Mouse (Mus musculus): ENCODE results near the gene Prr13. TPM values are rescaled to one million over a fixed set of nuclear protein-coding genes. Genes with fewer than 3 reads are reported as not detected.

Prr13 gene
- polyA plus RNA-seq, 1 experiment from 2014 or later, result 70.9 TPM

DNA sequence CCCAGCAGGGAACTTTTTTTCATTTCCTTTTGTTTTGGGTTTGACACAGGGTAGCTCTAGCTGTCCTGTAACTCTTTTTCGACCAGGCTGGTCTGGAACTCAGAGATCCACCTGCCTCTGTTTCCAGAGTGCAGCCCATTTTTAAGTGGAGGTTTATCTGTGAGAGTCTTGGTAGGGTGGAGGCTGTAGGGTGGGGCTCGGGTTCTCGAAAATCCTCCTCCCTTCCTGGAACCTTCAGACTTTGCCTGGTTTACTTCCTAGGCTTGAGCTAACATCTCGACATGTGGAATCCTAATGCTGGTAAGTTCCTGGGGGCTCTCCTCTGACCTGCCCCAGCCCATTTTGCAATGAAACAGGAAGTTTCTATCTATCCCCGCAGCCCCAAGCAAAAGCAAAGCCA is 1.0 kb downstream of the Prr13 start:
- H3K4me3 ChIP-seq (ENCODE audit: low read depth, low read length), result peak overlapping the region; percentile 42; the same call in 1 of the 2 replicates
- ATAC-seq (ENCODE audit: insufficient read depth) (no peak), DNase-seq (no peak)
- WGBS, result 65% methylated on average over 5 of the region's 5 CpGs
- H3K4me2 ChIP-seq, result peak overlapping the region; percentile 68
- no peak for TF ChIP-seq CTCF (IDR thresholded peaks at IDR 0.05; ENCODE audit: low read depth)
- no peaks in the 10 kb centered on the region for H3K27me3 ChIP-seq (ENCODE audit: insufficient read depth, low read length)
- H3K4me1 ChIP-seq (ENCODE audit: insufficient read depth), result no peaks in the 10 kb centered on the region
- H3K9ac ChIP-seq, result no peak overlapping the region
- H3K27ac ChIP-seq (ENCODE audit: low read depth), result no peak overlapping the region
- H3K36me3 ChIP-seq (ENCODE audit: insufficient read depth), result 0 out of 2 replicates have a peak, but pooled peaks cover 3% of the 10 kb centered on the region
- no peaks in the 10 kb centered on the region for H3K9me3 ChIP-seq (ENCODE audit: low read depth, low read length)

DNA sequence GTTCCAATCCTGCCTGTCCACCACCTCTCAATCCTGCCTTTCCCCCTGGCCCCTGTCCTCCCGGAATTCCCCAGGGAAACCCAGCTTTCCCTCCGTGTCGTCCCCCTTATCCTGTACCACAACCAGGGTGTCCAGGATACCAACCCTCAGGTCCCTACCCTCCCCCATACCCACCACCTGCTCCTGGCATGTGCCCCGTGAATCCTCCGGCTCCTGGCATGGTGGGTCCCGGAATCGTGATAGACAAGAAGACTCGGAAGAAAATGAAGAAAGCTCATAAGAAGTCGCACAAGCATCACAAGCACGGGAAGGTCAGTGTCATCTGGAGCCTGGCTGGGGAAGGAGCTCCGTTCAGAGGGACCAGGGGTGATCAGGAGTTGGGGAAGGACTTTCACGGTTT is 1.6 kb downstream of the Prr13 start:
- Histone ChIP-seq H3K9me3 (ENCODE audit: low read depth, low read length) (no peaks in the 10 kb centered on the region), H3K27ac (ENCODE audit: low read depth) (no peak overlapping the region), H3K4me2 (peak overlapping the region; percentile 68), H3K4me1 (ENCODE audit: insufficient read depth) (no peaks in the 10 kb centered on the region), H3K36me3 (ENCODE audit: insufficient read depth) (0 out of 2 replicates have a peak, but pooled peaks cover 3% of the 10 kb centered on the region), H3K27me3 (ENCODE audit: insufficient read depth, low read length) (no peaks in the 10 kb centered on the region), H3K9ac (no peak overlapping the region), H3K4me3 (ENCODE audit: low read depth, low read length) (no peak overlapping the region)
- ATAC-seq (ENCODE audit: insufficient read depth), result no peak
- DNase-seq, result no peak
- no peak for TF ChIP-seq CTCF (IDR thresholded peaks at IDR 0.05; ENCODE audit: low read depth)
- WGBS, result 75% methylated on average over 12 of the region's 12 CpGs

DNA sequence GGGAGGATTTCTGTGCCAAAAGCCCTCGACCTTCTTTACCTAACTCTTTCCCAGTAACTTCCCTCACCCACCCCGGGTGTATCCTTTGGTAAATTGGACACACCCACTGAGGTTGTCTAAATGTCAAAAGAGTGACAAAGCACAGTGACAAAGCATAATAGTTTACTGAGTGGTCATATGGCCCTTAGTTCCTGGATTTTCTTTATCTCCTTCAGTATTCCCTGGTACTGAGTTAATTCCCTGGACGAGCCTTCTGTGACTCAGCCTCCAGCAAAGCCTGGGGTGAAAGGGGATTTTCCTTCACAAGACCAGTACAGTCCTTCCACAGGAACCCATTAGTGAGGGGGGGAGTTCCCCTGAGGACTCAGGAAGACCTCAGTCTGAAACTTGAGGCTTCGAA is 2.1 kb downstream of the Prr13 start:
- DNase-seq, result no peak
- H3K36me3 ChIP-seq (ENCODE audit: insufficient read depth), result 0 out of 2 replicates have a peak, but pooled peaks cover 3% of the 10 kb centered on the region
- no peak for ATAC-seq (ENCODE audit: insufficient read depth)
- H3K9ac ChIP-seq, result no peak overlapping the region
- H3K27ac ChIP-seq (ENCODE audit: low read depth), result no peak overlapping the region
- H3K27me3 ChIP-seq (ENCODE audit: insufficient read depth, low read length), result no peaks in the 10 kb centered on the region
- 57% methylated on average over 4 of the region's 4 CpGs for WGBS
- no peaks in the 10 kb centered on the region for H3K4me1 ChIP-seq (ENCODE audit: insufficient read depth)
- no peak overlapping the region for H3K4me3 ChIP-seq (ENCODE audit: low read depth, low read length)
- H3K4me2 ChIP-seq, result no peak overlapping the region; the same call in 1 of the 2 replicates
- no peak for TF ChIP-seq CTCF (IDR thresholded peaks at IDR 0.05; ENCODE audit: low read depth)
- no peaks in the 10 kb centered on the region for H3K9me3 ChIP-seq (ENCODE audit: low read depth, low read length)

DNA sequence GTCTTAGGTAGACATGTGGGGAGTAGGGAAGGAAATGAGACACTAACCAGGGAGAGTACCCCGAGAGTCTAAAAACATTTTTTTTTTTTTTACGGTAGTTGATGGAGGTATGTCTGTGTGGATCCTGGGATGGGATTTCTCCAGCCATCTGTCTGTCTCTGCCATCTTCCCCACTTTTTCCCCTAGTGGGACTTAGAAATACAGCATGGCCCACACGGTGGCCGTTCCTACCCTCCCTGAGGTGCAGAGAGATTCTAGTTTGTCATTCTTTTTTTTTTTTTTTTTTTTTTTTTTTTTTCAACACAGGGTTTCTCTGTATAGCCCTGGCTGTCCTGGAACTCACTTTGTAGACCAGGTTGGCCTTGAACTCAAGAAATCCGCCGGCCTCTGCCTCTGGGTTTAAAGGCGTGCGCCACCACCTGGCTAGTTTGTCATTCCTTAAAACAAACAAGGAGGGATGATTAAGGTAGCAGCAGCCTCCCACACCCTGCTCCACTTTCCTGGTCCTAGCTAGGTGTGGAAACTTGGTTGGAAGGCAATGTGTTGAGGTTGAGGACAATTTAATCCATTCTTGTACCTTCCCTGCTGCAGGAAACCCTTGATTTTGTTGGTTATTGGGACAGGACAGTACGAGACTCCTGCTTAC is 2.7 kb downstream of the Prr13 start:
- Histone ChIP-seq H3K9ac (no peak overlapping the region), H3K4me1 (ENCODE audit: insufficient read depth) (no peaks in the 10 kb centered on the region), H3K27ac (ENCODE audit: low read depth) (no peak overlapping the region), H3K27me3 (ENCODE audit: insufficient read depth, low read length) (no peaks in the 10 kb centered on the region), H3K4me3 (ENCODE audit: low read depth, low read length) (no peak overlapping the region), H3K9me3 (ENCODE audit: low read depth, low read length) (no peaks in the 10 kb centered on the region), H3K36me3 (ENCODE audit: insufficient read depth) (0 out of 2 replicates have a peak, but pooled peaks cover 3% of the 10 kb centered on the region), H3K4me2 (no peak overlapping the region)
- TF ChIP-seq CTCF (IDR thresholded peaks at IDR 0.05; ENCODE audit: low read depth), result no peak
- ATAC-seq (ENCODE audit: insufficient read depth) (no peak), DNase-seq (no peak)
- 78% methylated on average over 9 of the region's 9 CpGs for WGBS

DNA sequence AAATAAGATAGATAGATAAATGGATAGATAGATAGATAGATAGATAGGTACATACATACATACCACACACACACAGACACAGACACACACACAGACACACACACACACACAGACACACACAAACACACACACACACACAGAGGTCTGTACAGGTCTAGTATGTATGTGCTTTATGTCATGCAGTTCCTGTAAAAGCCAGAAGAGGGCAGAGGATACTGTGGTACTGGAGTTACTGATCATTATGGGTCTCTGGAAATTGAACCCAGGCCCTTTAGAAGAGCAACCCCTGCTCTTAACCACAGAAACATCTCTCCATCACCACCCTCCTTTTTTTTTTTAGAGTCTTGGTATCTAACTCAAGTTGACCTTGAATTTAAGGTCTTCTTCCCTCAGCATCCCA is 4.8 kb downstream of the Prr13 start:
- no peak overlapping the region for H3K4me2 ChIP-seq
- peak; percentile 47 for DNase-seq
- peak; percentile 54 for TF ChIP-seq CTCF (IDR thresholded peaks at IDR 0.05; ENCODE audit: low read depth)
- H3K9me3 ChIP-seq (ENCODE audit: low read depth, low read length), result no peaks in the 10 kb centered on the region
- no peak overlapping the region for H3K27ac ChIP-seq (ENCODE audit: low read depth)
- no peak for ATAC-seq (ENCODE audit: insufficient read depth)
- H3K4me1 ChIP-seq (ENCODE audit: insufficient read depth), result no peaks in the 10 kb centered on the region
- no peak overlapping the region for H3K9ac ChIP-seq
- H3K36me3 ChIP-seq (ENCODE audit: insufficient read depth), result 0 out of 2 replicates have a peak, but pooled peaks cover 3% of the 10 kb centered on the region
- no peak overlapping the region for H3K4me3 ChIP-seq (ENCODE audit: low read depth, low read length)
- no peaks in the 10 kb centered on the region for H3K27me3 ChIP-seq (ENCODE audit: insufficient read depth, low read length)

DNA sequence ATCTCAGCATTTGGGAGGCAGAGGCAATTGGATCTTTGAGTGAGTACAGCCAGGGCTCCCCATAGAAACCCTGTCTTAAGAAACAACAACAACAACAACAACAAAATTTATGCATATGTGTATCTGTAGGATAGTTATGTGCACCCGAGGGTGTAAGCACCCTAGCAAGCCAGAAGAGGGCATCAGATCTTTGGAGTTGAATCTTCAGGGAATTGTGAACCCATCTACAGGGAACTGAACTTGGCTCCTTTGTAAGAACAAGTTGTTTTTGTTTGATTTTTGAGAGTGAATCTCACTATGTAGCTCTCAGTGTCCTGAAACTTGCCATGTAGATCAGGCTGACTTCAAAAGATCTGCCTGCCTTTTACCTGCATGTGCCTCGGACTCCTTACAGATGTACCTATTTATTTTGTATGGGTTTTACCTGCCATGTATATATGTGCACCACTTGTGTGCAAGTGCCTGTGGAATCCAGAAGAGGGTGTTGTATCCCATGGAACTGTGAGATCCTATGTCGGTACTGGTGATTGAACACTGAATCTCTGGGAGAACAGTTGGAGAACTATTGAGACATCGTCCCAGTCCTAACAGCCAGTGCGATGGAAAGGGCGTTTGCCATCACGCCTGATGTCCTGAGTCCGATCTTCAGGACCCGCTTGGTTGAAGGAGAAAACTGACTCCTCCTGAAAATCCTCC is 10.0 kb downstream of the Prr13 start:
- ATAC-seq (ENCODE audit: insufficient read depth), result no peak
- H3K4me3 ChIP-seq (ENCODE audit: low read depth, low read length), result no peak overlapping the region
- no peak overlapping the region for H3K9ac ChIP-seq
- H3K27me3 ChIP-seq (ENCODE audit: insufficient read depth, low read length), result no peaks in the 10 kb centered on the region
- WGBS, result 94% methylated on average over 9 of the region's 9 CpGs
- peaks cover 7% of the 10 kb centered on the region for H3K36me3 ChIP-seq (ENCODE audit: insufficient read depth)
- no peak overlapping the region for H3K4me2 ChIP-seq
- no peaks in the 10 kb centered on the region for H3K9me3 ChIP-seq (ENCODE audit: low read depth, low read length)
- H3K4me1 ChIP-seq (ENCODE audit: insufficient read depth), result no peaks in the 10 kb centered on the region
- no peak overlapping the region for H3K27ac ChIP-seq (ENCODE audit: low read depth)
- no peak for DNase-seq
- no peak for TF ChIP-seq CTCF (IDR thresholded peaks at IDR 0.05; ENCODE audit: low read depth)

DNA sequence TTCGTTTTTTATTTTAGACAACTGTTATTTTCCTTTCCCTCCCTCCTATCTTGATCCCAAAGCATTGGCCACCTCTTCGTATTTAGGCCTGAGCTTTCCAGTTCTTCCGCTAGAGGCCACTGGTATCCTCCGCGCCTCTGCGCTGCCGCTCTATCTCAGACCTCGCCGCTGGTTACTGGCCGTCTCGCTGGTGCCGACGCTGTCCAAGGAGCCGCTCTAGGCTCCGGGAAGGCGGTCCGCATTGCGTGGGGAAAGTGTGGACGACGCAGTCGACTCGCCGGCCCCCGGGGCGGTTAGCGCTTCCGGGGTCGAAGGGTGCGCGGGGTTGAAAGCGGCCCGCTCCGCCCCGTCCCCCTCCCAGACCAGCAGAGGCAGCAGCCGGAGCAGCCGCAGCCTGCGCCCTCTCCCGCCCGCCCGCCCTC is 11.4 kb downstream of the Prr13 start, which contains the start of gene Pcbp2:
Gene Pcbp2, plus strand, starts transcription at position 357 of the 422 bp plus-strand sequence.
- peak within 1 kb of the TSS; percentile 97 for H3K9ac ChIP-seq
- H3K9me3 ChIP-seq (ENCODE audit: low read depth, low read length), result no peaks in the 10 kb centered on the region
- peak within 1 kb of the TSS; percentile 70 for H3K4me2 ChIP-seq
- peak; percentile 88 for TF ChIP-seq CTCF (IDR thresholded peaks at IDR 0.05; ENCODE audit: low read depth)
- H3K4me3 ChIP-seq (ENCODE audit: low read depth, low read length), result peak within 1 kb of the TSS; percentile 89
- H3K27ac ChIP-seq (ENCODE audit: low read depth), result peak within 1 kb of the TSS; percentile 99
- DNase-seq (peak; percentile 99), ATAC-seq (ENCODE audit: insufficient read depth) (peak; percentile 99)
- peaks cover 21% of the 10 kb centered on the region for H3K36me3 ChIP-seq (ENCODE audit: insufficient read depth)
- H3K4me1 ChIP-seq (ENCODE audit: insufficient read depth), result no peaks in the 10 kb centered on the region
- no peaks in the 10 kb centered on the region for H3K27me3 ChIP-seq (ENCODE audit: insufficient read depth, low read length)
- WGBS, result under 1% methylated on average over 30 of the region's 40 CpGs

Measured in lung, embryonic 14.5 days (tissue).